Mouse (Mus musculus): ENCODE data around the gene Traf7. TPM values are rescaled to one million over a fixed set of nuclear protein-coding genes. Genes with fewer than 3 reads are reported as not detected.

Traf7 gene
- 10 to 100 TPM; 45.5 to 54.2 (median 53.7) TPM for polyA plus RNA-seq (2017; shearing (Covaris generic))

DNA sequence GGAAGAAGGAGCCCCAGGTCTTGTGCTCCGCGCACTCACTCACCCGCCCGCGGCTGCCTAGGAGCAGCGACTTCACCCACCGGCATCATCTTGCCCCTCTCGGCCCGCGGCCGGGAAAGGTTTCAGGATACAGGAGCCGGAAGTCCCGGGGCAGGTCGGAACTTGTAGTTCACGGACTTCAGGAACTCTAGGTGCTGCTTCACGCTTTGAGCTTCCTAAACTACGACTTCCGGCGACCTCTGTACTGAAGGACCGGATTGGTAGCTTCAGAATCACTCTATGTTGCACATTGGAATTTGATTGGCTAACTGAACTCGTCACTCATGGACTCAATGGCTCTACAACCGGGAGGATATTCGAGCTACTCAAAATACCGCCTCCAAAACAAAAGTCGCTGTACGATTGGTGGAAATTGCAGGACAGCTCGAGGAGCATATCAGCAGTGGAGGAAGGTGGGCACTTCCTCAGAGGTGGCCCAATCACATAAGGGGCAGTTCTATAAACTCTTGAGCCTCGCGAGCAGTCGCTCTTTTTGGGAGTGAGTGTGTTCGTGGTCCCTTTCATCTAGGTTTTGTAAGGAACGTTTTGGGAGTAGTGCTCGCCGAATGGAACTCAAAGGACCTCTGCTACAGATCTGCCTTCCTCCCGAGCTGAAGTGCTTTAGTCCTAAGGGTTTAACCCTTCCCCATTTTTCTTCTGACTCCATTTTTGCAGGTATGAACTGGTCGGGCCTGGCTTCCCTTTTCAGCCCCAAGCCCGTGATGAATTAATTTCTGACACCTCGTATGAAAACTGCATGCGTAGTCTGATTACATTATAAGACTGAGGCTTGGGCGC is at the start of gene Traf7:
Traf7 (minus strand) TSS at position 216 of the 837 bp plus-strand sequence.
- ATAC-seq = peak; percentile 95

DNA sequence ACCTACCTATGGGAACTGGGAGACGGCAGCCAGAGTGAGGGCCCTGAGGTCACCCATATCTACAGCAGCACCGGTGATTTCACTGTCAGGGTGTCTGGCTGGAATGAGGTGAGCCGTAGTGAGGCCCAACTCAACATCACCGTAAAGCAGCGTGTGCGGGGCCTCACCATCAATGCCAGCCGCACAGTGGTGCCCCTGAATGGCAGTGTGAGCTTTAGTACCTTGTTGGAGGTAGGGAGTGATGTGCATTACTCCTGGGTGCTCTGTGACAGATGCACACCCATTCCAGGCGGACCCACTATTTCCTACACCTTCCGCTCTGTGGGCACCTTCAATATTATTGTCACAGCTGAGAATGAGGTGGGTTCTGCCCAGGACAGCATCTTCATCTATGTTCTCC is 46.1 kb upstream of the Traf7 start:
- ATAC-seq = no peak

- ATAC-seq = no peak
Measured at GRCm38 (mm10) chr17:24572651-24573245, 45.0 kb upstream of the Traf7 start.

DNA sequence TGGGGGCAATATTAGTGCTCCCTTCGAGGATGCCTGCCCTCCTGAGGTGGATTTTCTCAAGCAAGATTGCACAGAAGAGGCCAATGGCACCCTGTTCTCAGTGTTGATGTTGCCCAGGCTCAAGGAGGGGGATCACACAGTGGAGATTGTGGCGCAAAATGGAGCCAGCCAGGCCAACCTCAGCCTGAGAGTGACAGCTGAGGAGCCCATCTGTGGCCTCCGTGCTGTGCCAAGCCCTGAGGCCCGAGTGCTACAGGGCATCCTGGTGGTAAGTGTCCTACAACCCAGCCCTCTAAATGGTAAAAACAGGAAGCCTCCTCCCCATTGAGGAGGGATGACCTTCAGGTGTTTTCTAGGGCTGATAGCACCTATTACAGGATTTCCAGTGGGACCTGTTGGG is 42.1 kb upstream of the Traf7 start:
- no peak for ATAC-seq

- ATAC-seq = no peak
Measured at GRCm38 (mm10) chr17:24567034-24567779, 39.5 kb upstream of the Traf7 start.

DNA sequence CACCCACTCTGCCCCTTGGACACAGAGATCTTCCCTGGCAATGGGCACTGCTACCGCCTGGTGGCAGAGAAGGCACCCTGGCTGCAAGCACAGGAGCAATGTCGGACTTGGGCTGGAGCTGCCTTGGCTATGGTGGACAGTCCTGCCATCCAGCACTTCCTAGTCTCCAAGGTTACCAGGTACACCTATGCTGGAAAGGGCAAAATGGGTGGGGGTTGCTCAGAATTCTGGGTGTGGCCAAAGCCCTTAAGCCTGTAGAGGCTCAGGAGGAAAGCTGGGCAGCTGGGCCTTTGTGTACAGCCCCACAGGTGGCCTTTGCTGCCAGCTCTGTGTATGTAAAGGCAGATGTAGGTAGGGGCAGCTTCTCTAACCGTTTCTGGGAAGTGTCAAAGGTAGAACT is 38.1 kb upstream of the Traf7 start:
- ATAC-seq = no peak

GRCm38 (mm10) chr17:24565092-24565491 is 37.4 kb upstream of the Traf7 start:
- ATAC-seq = no peak

- no peak for ATAC-seq
Measured at GRCm38 (mm10) chr17:24564422-24564821, 36.7 kb upstream of the Traf7 start.

DNA sequence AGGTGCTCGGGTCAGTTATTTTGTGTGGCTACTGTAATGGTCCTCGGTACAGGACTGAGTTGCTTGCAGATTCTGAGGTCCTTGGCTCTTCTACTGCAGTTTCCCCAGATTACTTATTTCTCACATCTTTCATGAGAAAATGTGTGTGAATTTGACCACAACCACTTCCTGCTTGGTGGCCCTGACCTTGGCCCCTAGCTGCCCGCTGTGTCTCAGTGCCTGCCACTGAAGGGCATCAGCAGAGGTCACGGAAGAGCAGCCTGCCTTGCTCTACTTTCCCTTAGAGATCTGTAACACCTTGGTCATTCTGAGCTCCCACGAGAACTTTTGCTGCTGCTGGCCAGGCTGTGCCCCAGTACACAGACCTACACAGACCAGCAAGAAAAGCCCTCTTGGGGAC is 35.9 kb upstream of the Traf7 start:
- no peak for ATAC-seq

- ATAC-seq = no peak
Measured at GRCm38 (mm10) chr17:24561592-24561991, 33.9 kb upstream of the Traf7 start.

GRCm38 (mm10) chr17:24560301-24561028 is 32.7 kb upstream of the Traf7 start:
- ATAC-seq = no peak

DNA sequence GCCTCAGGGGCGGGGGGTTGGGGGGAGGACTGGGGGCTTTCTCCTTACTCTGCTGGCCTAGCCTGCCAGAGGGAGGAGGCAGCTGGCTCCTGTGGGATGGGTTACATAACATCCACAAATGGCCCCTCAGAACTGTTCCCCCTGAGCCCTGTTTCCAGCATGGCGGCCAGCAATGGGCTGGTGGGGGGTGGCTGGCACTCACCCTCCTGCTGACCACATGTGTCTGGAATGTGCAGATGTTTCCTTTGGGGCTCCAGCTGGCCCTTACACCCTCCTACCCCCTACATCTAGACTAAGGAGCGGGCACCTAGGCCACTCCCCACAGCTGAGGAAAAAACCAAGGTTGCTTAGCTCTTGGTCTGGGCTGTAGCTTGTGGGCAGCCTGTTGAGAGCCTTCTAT is 31.4 kb upstream of the Traf7 start:
- ATAC-seq = no peak

- ATAC-seq = no peak
Measured at GRCm38 (mm10) chr17:24558600-24559099, 30.9 kb upstream of the Traf7 start.

- ATAC-seq = no peak
Measured at GRCm38 (mm10) chr17:24557091-24557490, 29.4 kb upstream of the Traf7 start.

- no peak for ATAC-seq
Measured at GRCm38 (mm10) chr17:24551050-24551444, 23.3 kb upstream of the Traf7 start.

GRCm38 (mm10) chr17:24550416-24551049 is 22.8 kb upstream of the Traf7 start:
- ATAC-seq = no peak

- peak; percentile 85 for ATAC-seq
Measured at GRCm38 (mm10) chr17:24549618-24550415, 22.1 kb upstream of the Traf7 start, which contains the start of gene Pkd1. TSS of gene Pkd1 (plus strand) at chr17:24549834.

GRCm38 (mm10) chr17:24548921-24549617 is 21.3 kb upstream of the Traf7 start:
- ATAC-seq = peak; percentile 21

DNA sequence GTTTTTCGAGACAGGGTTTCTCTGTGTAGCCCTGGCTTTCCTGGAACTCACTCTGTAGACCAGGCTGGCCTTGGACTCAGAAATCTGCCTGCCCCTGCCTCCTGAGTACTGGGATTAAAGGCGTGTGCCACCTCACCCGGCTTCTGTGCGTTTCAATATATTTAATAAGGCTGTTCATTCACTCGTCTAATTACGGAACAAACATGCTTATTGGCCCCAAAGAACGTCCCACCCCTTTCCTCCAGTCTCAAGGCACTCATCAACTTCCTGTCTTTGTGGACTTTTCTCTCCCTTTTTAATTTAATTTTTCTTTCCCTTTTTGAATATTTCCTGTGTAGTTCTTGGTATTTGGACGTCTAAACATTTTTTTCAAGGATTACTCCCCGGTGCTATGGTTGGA is 20.7 kb upstream of the Traf7 start:
- ATAC-seq = peak; percentile 48

- ATAC-seq = no peak
Measured at GRCm38 (mm10) chr17:24546234-24546633, 18.5 kb upstream of the Traf7 start.

Data from inflammation-experienced regulatory T-cells, adult 6 months (primary cell).